ENCODE assay signal across 8 mouse cellular contexts in genomic region chr5:124334392-124334791, GRCm38 (mm10). TPM values are rescaled to one million over a fixed set of nuclear protein-coding genes. Genes with fewer than 3 reads are reported as not detected.
DNase-seq lines count a peak whose midpoint lies in the region; ATAC-seq lines count a peak whose summit lies in the region.

No protein-coding gene starts in this region.

- no peaks in the 10 kb centered on the region for H3K27me3 ChIP-seq in embryonic facial prominence, embryonic 10.5 days (replicated peaks; ENCODE audit: low read depth, poor library complexity, severe bottlenecking)
- H3K27me3 ChIP-seq in heart, embryonic 14.5 days (ENCODE audit: control insufficient read depth, insufficient read depth, low read length), result no peaks in the 10 kb centered on the region
- no peaks in the 10 kb centered on the region for H3K27me3 ChIP-seq in kidney, embryonic 16.5 days (ENCODE audit: insufficient read depth, low read length)

- DNase-seq in adrenal gland, postnatal 36 days, result peak; percentile 14 to 22
- no peak for DNase-seq in adrenal gland, adult 18-20 months (ENCODE audit: low spot score in 2 of 2)
- DNase-seq in embryonic facial prominence, embryonic 10.5 days (ENCODE audit: low spot score), result peak; percentile 32
- peak; percentile 70 for DNase-seq in lung, postnatal 14 days
- peak; percentile 79 for DNase-seq in telencephalon, adult 2 months (ENCODE audit: low read depth, low spot score)
- DNase-seq in testis, postnatal 14 days (ENCODE audit: low spot score), result no peak

- H3K4me1 ChIP-seq in embryonic facial prominence, embryonic 10.5 days, result peaks cover 38% of the 10 kb centered on the region
- peaks cover 16 to 33% of the 10 kb centered on the region in 2 experiments for H3K4me1 ChIP-seq in heart, embryonic 14.5 days (ENCODE audit: control insufficient read depth in 2 of 2, insufficient read depth in 2 of 2, low read length in 2 of 2)
- peaks cover 29% of the 10 kb centered on the region for H3K4me1 ChIP-seq in kidney, embryonic 16.5 days (ENCODE audit: insufficient read depth, low read length)

- H3K27ac ChIP-seq in embryonic facial prominence, embryonic 10.5 days (replicated peaks), result peak overlapping the region; percentile 63
- H3K27ac ChIP-seq in heart, embryonic 14.5 days (replicated peaks in 1 of 2; ENCODE audit: control insufficient read depth in 1 of 2, insufficient read depth in 1 of 2, low read depth in 2 of 2, low read length in 2 of 2), result peak overlapping the region; percentile 88 to 89
- H3K27ac ChIP-seq in kidney, embryonic 16.5 days (ENCODE audit: low read length), result peak overlapping the region; percentile 86

- H3K9me3 ChIP-seq in embryonic facial prominence, embryonic 10.5 days, result no peaks in the 10 kb centered on the region
- H3K9me3 ChIP-seq in heart, embryonic 14.5 days (ENCODE audit: control insufficient read depth, low read length), result no peaks in the 10 kb centered on the region
- no peaks in the 10 kb centered on the region for H3K9me3 ChIP-seq in kidney, embryonic 16.5 days (ENCODE audit: low read length)

- ATAC-seq in heart, embryonic 14.5 days (ENCODE audit: insufficient number of reproducible peaks, insufficient read depth, low FRiP score, low read depth), result peak; percentile 87
- ATAC-seq in kidney, embryonic 16.5 days (ENCODE audit: low FRiP score, low TSS enrichment), result peak; percentile 93

- H3K9ac ChIP-seq in heart, embryonic 14.5 days (ENCODE audit: low read length), result peak overlapping the region; percentile 47; the same call in 1 of the 2 replicates
- peak overlapping the region; percentile 35; the same call in 1 of the 2 replicates for H3K9ac ChIP-seq in kidney, embryonic 16.5 days (replicated peaks; ENCODE audit: low read length)

- H3K4me3 ChIP-seq in embryonic facial prominence, embryonic 10.5 days, result no peak overlapping the region
- H3K4me3 ChIP-seq in heart, embryonic 14.5 days (ENCODE audit: control insufficient read depth in 1 of 2, insufficient read depth in 1 of 2, low read depth in 1 of 2, low read length in 2 of 2), result no peak overlapping the region
- H3K4me3 ChIP-seq in kidney, embryonic 16.5 days (ENCODE audit: low read length), result no peak overlapping the region

- H3K36me3 ChIP-seq in embryonic facial prominence, embryonic 10.5 days (replicated peaks), result peaks cover 10% of the 10 kb centered on the region
- no peaks in the 10 kb centered on the region for H3K36me3 ChIP-seq in heart, embryonic 14.5 days (ENCODE audit: control insufficient read depth, insufficient read depth, low read length)
- no peaks in the 10 kb centered on the region for H3K36me3 ChIP-seq in kidney, embryonic 16.5 days (ENCODE audit: insufficient read depth, low read length)

- WGBS in embryonic facial prominence, embryonic 10.5 days, result 55% methylated on average over 6 of the region's 6 CpGs
- 2% methylated on average over 6 of the region's 6 CpGs for WGBS in heart, embryonic 14.5 days
- WGBS in kidney, embryonic 16.5 days, result 20% methylated on average over 6 of the region's 6 CpGs

- peak overlapping the region; percentile 21 for H3K4me2 ChIP-seq in heart, embryonic 14.5 days (ENCODE audit: low read length)
- no peak overlapping the region for H3K4me2 ChIP-seq in kidney, embryonic 16.5 days (replicated peaks; ENCODE audit: low read depth, low read length)

RNA-seq across cellular contexts. Expression of gene 2810006K23Rik, which starts 6.5 kb away (rescaled TPM):
- 10 to 100 TPM; 14.8 to 15.0 TPM for total RNA-seq in adrenal gland, postnatal 36 days (2021)
- total RNA-seq in adrenal gland, adult 18-20 months (2021), result 10 to 100 TPM; 12.9 to 13.4 TPM
- 20.9 and 25.2 TPM in 2 replicates for polyA plus RNA-seq in embryonic facial prominence, embryonic 10.5 days (2016; fragmentation: Nextera tagmentation; extraction: Ambion mirVana)
- 14.3 and 15.5 TPM in 2 replicates for polyA plus RNA-seq in heart, embryonic 14.5 days (2014; fragmentation: Nextera tagmentation; extraction: Ambion mirVana)
- polyA plus RNA-seq in kidney, embryonic 16.5 days (2015; fragmentation: Nextera tagmentation; extraction: Ambion mirVana), result 18.5 and 20.4 TPM in 2 replicates

RNA-seq across cellular contexts. Expression of gene Mphosph9, which starts 6.6 kb away (rescaled TPM):
- total RNA-seq in adrenal gland, postnatal 36 days (2021), result 10 to 100 TPM in 1 of 2 experiments, 1 to 10 TPM in 1; 6.8 to 10.4 TPM
- total RNA-seq in adrenal gland, adult 18-20 months (2021), result 1 to 10 TPM; 5.7 to 7.6 TPM
- 19.0 and 21.2 TPM in 2 replicates for polyA plus RNA-seq in embryonic facial prominence, embryonic 10.5 days (2016; fragmentation: Nextera tagmentation; extraction: Ambion mirVana)
- polyA plus RNA-seq in heart, embryonic 14.5 days (2014; fragmentation: Nextera tagmentation; extraction: Ambion mirVana), result 11.7 and 14.4 TPM in 2 replicates
- 10.8 and 13.8 TPM in 2 replicates for polyA plus RNA-seq in kidney, embryonic 16.5 days (2015; fragmentation: Nextera tagmentation; extraction: Ambion mirVana)

RNA-seq across cellular contexts. Expression of gene Cdk2ap1, which starts 28.5 kb away (rescaled TPM):
- total RNA-seq in adrenal gland, postnatal 36 days (2021), result 100 to 1,000 TPM; 155 to 187 TPM
- total RNA-seq in adrenal gland, adult 18-20 months (2021), result 100 to 1,000 TPM; 153 to 174 TPM
- polyA plus RNA-seq in embryonic facial prominence, embryonic 10.5 days (2016; fragmentation: Nextera tagmentation; extraction: Ambion mirVana), result 72.0 and 78.0 TPM in 2 replicates
- 133 and 135 TPM in 2 replicates for polyA plus RNA-seq in heart, embryonic 14.5 days (2014; fragmentation: Nextera tagmentation; extraction: Ambion mirVana)
- 28.4 and 29.9 TPM in 2 replicates for polyA plus RNA-seq in kidney, embryonic 16.5 days (2015; fragmentation: Nextera tagmentation; extraction: Ambion mirVana)

Comparison
In these comparisons a context has a peak if more than half of its experiments do, and no peak if none do; other contexts are left out.
1. DNase-seq: peak in adrenal gland, postnatal 36 days (2 of 2), embryonic facial prominence, embryonic 10.5 days (single experiment), lung, postnatal 14 days (single experiment) and telencephalon, adult 2 months (single experiment); none in adrenal gland, adult 18-20 months (0 of 2) and testis, postnatal 14 days (single experiment).
2. Peak in every context shown above with its lines, with median percentiles within 50 percentile points of each other: H3K27ac ChIP-seq.